Mouse (Mus musculus) thymus, adult 18-20 months (tissue): ENCODE data around the gene Tbr1.

Experiments
- DNase-seq, 2 experiments: peaks; one replicate each; pipeline ENCODE4 v3.0.0; 2022; ENCODE audit warnings: mixed read lengths in 2 of 2

The Tbr1 gene

DNA sequence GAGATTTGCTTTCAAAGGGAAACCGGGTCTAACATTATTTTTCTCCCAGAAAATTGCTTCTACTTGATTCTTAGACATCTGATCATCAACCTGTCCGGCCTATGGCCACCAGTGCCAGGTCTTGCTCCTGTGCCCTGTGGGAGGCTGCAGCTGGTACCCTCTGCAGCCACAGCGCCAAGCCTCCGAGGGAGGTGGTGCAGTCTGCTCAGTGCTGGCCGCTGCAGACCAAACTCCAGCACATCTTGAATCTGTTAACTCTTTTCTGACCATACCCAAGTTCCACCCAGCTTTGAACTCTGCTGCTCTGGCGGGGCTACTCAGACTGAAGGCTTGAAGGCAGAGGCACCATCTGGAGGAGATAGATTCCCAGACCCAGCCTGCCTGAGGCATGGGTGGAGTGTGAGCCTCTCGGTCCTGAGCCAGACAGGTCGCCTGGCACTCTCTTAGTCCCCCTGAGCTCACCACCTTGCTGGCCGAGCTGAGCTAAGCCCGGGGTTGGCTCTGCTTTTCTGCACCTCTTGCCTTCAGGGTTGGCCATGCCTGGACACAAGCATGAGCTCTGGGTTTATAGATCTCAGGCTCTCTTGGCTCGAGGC, at the start of gene Tbr1:
TSS of gene Tbr1 (plus strand) at position 275 of the 596 bp plus-strand sequence.
- DNase-seq: no peak

DNA sequence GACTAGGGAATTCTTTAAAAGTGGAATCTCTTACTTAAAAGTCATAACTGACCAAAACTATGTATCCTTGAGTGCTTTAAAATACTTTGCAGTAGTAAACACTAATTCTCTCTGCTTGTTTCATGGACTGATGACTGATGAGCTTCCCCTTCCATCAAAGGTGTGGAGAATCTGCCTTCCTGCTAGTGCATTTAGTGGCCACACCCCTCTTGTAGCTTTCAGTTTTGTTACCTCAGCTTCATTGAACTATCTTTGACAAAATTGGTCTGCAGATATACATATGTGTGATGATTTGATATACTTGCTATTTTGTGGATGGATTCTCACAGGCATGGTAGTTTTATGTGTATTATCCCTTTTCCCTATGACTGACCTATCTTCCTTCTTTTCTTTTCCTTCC, 47.7 kb upstream of the Tbr1 start:
- DNase-seq: no peak

DNA sequence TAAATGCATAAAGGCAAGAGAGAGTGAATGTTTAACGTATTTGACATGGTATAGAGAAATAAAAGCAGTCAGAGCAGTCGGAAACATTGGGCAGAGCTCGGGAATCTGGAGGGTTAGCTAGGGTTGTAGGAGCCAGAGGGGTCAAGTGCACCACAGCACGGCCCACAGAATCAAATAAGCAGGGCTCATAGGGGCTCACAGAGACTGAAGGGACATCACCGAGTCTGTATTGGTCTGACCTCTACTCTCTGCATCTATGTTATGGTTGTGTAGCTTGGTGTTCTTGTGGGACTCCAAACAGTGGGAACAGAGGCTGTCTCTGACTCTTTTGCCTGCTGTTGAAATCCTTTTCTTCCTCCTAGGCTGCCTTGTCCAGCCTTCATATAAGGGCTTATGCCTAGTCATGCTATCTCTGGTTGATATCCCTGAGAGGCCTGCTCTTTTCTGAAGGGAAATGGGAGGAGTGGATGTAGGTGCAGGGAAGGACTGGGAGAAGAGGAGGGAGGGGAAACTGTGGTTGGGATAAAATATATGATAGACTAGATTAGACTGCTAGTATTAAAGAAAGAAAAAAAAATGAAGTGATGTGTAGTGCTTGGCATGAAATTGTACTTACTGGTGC, 43.4 kb upstream of the Tbr1 start:
- DNase-seq: no peak

DNA sequence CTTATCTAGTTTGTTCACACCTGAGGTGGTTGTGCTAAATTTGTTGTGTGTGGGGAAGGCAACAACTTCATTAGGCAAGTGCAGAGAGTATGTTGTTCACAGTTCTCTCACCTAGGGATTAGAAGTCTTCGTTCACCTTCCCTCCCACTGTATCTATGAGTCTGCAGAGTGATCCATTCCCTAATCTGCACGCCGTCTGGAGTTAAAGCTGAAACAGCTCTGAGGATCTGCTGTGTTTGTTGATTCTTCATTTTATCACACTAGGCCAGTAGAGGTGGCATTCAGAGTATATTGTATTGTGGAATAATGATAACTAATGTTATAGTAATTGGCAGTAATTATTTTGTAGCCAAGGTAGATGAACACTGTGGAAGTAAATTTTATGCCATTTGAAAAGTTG, 42.7 kb upstream of the Tbr1 start:
- no peak for DNase-seq

DNA sequence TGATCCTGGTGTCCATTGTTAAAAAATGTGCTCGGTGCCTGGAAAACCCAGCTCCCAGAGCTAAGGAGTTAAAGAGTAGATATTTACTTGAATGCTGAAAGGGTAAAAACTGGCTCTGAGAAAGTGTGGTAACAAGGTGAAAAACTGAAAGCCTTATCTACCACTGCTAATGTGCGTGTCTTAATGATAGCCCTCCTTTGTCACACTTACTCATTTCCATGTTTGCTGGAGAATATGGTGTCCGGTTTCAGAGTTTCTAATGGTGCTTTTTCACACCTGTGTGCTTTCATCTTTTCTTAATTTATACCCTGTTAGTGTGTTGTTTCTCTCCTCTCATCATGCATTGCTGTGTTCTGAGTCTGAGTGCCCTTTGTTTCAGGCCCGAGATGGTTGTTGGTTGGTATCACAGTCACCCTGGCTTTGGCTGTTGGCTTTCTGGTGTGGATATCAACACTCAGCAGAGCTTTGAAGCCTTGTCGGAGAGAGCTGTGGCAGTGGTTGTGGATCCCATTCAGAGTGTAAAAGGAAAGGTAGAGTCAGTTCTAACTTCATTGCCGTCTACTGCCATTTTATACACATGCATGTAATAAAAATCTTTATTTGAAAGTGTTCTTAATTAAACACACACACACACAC, 38.1 kb upstream of the Tbr1 start:
- no peak for DNase-seq

DNA sequence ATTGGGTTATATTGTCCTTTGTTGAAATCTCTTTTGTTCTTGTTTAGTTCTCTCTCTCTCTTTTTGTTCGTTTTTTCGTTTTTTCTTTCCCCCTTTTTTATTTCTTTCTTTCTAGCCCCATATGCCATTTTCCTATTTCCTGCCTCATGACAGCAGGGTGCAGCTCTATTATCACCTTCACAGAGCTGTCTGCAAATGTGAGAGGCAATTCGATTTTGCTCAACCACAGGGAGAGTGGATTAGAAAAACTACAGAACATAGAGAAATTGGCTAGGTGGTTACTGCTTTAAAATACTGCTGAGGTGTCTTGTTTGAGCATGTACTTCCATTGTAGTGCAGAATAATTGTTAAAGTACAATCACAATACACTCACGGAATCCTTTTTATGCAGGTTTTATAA, 37.2 kb upstream of the Tbr1 start:
- no peak for DNase-seq

DNA sequence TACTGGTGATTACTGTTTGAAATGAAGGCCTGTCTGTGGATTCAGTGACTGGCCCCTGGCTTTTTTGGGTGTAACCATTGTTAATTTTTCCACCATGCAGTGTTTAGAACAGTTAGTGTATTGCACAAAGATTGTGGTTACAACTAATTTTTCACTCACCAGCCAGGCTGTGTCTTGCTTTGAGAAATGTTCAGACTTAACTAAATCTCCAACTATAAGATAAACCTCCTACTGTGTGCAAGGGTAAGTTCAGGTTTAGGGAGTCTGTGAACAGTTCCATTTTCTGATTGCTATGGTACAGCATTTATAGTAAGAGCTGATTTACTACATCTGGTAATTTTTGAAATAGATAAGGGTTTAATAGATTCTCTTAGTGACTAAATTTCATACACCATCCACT, 21.9 kb upstream of the Tbr1 start:
- no peak for DNase-seq

DNA sequence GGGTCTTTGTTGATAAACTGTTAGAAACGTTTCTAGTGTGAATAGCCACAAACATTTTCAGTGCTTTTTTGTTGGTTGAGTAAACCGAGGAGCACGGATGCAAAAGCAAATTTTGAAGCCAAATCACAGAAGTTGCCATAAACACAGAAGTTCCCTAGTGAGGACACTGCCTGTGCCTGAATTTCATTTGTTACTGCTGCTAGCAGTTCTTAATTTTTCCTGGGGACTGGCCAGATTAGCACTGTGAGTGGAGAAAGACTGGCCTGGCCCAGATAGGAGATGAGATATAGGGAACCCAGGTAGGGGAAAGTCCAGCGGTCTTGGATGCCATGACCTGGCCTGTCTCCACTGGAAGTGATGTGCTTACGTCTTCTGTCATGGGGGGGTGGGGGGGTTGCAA, 7.8 kb upstream of the Tbr1 start:
- DNase-seq: no peak

DNA sequence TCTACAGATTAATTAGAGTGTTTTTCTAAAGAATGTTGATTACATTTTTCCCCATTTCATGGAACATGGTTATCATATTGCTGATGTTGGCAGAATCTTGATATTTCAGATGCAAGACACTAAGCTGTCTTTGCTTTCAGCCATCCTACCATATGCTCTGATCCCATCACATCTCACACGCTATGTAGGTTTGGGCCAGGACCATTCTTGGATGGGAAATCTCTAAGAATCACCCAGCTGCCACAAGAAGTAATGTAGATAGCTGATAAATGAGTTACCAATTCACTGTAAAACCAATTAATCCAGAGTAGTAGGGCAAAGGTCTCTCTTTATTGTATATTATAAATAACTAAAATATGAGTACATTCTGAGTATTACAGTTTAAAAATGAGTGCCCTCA, 4.7 kb upstream of the Tbr1 start:
- no peak for DNase-seq

DNA sequence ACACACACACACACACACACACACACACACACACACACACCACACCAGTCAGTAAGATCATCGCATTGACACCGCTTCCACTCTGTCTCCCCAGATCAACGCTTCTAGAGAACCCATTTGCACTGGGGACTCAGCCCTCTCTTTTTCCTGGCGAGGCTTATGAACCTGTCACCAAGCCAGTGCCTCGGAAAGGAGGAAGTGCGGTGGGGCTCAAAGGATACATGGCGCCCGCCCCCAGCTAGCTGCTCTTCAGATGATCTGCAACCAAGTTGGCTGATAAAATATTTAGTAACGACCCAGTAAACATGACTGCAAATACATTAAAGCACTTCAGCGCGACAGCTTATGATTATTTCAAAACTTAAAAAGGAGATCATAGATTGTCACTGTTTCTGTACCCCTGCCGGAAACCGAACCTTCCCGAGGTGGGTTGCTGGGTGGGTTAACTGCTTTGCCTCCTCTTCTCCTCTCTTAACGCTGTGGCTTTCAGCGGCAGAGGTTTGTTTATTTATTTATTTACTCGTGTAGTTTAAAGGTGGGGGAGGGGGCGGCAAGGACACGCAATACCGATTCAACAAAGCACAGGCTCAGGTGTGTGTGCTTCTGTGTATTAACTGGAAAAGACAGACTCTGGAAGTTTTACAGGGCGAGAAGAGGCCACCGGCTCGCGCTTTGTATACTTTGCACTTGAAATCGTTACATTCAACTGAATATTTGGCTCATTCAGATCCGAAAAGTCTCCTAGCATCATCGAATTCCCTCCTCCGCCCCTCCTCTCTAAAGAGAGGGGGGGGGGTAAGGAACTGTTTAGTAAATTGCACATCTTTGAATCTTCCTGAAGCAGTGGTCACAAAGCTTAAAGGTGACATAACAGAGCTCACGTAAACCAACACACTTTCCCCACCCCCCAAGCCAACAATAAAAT, 975 bp downstream of the Tbr1 start:
- DNase-seq: no peak

DNA sequence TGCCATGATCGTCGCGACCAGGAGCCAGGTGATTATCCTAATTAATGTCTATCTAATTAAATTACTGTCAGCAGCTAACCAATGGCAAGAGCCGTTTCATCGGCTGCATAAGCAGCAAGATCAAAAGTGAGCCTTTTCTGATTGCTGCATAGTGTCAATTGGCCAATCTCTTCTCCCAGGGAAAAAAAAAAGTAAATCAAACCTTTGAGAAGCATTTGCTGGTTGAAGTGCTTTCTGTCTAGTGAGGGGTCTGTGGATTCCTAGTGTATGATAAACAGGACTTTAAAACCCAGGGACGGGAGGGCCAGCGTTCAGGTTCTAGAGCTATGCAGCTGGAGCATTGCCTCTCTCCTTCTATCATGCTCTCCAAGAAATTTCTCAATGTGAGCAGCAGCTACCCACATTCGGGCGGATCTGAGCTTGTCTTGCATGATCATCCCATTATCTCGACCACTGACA, 1.7 kb downstream of the Tbr1 start:
- DNase-seq: no peak

DNA sequence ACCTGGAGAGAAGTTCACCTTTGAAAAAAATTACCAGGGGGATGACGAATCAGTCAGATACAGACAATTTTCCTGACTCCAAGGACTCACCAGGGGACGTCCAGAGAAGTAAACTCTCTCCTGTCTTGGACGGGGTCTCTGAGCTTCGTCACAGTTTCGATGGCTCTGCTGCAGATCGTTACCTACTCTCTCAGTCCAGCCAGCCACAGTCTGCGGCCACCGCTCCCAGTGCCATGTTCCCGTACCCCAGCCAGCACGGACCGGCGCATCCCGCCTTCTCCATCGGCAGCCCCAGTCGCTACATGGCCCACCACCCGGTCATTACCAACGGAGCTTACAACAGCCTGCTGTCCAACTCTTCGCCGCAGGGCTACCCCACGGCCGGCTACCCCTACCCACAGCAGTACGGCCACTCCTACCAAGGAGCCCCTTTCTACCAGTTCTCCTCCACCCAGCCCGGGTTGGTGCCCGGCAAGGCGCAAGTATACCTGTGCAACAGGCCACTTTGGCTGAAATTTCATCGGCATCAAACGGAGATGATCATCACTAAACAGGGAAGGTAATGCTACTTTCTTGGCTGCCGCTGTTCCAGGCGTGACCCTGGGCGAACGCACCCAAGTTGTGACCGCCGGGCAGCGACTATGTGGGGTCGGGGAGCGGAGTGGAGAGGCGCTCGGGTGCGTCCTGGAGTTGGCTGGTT, 2.3 kb downstream of the Tbr1 start:
- no peak for DNase-seq

DNA sequence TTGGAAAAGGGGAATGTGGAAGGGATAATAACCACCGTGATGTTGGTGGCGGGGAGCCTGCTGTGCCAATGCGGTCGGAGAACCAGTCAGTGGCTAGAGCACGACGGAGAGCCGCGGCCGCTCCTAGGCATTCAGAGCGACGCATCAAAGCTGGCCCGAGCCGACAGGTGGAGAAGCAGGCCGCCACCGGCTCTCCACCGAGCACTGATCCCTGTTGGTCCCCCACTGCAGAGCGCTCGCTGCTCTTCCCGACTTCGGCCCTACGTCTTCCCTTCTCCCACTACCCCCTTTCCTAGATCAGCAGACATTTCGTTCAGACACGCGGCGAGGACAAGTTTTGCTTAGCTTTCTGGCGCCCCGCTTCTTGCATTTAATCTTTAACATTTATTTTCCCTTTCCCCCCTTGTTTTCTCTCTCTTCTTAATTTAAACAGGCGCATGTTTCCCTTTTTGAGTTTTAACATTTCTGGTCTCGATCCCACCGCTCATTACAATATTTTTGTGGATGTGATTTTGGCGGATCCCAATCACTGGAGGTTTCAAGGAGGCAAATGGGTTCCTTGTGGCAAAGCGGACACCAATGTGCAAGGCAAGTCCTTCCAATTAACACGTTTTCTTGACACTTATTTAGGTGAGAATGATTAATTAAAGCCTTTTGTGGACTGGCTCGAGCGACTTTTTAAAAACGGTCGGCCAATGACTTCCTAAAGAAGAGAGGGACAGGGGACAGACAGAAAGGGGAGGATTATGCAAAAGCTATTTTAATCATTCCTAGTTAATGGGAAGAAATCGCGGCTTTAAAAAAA, 3.0 kb downstream of the Tbr1 start:
- DNase-seq: no peak

DNA sequence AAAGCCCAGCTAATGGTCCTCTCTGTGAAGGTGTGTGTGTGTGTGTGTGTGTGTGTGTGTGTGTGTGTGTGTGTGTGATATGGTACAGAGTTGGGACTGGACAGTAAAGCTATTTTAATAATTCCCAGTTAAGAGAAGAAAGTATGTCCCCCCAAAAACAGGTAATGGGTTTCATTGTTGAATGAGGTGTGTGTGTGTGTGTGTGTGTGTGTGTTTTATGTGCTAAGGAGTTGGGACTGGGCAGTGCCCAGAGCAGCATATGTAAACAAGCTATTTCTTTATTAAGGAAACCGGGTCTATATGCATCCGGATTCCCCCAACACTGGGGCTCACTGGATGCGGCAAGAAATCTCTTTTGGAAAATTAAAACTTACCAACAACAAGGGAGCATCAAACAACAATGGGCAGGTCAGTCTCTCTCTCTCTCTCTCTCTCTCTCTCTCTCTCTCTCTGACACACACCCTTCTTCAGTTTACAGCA, 3.7 kb downstream of the Tbr1 start:
- no peak for DNase-seq

DNA sequence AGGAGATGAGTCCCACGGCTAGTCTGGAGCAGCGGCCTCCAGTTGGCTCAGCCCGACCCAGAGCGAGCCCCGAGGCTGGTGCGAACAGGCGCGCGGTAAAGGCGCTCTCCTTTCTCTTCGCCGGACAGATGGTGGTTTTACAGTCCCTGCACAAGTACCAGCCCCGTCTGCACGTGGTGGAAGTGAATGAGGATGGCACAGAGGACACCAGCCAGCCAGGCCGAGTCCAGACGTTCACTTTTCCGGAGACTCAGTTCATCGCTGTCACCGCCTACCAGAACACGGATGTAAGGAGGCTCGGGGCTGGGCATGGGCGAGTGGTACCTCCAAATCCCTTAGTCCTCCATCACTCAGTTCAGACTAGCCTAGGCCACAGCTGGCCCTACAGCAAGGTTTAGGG, 4.4 kb downstream of the Tbr1 start:
- no peak for DNase-seq

DNA sequence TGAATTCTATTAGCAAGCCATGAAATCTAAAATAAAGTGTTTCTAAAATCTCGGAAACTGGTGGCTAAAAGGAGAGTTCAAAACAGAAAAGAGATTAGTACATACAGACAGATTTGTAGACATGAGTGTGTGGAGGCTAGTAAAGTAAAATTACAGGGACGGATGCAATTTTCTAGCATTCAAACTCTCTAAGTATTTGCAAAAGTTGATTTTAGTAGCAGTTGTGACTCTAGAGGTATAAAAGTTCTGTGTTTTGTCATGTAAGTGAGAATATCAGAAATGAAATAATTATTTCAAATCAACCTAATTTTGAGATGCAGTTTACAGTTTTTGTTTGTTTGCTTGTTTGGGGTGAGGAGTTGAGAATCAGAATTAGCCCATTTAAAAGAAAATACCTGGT, 5.1 kb downstream of the Tbr1 start:
- no peak for DNase-seq

DNA sequence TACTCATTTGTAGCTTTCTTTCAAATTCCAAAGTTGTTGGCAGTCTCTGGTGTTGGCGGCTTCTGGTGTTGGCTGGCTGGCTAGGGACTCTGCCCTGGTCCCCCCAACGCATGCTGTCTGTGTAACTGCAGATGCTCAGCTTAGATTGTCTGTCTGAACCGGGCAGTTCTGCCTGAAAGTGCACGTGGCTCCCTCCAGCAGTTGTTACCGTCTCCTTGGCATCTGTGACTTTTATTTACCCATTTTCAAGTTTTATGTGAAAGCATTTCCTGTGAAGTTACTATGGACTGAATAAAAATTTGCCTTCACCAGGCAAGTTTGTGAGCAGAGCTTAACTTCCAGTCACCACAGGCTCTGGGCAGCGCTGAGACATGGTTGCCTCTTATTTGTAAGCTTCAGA, 6.0 kb downstream of the Tbr1 start:
- DNase-seq: no peak

DNA sequence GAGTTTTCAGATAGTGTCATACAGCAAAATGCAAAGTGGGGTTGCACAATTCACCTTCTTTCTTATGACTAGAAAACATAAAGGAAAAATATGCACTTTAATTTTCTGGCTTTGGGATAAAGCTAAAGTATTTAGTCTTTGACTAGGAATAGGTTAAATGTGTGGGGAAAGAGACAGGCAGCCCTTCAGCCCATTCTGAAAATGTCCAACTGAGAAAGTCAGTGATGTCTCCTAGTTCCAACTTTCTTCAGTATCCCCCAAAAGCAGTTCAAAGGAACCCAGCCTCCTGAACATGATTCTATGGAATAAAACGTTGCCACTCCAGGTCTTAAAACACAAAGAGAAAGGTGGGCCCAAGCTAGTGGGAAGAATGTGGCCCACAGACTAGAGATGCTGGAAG, 6.7 kb downstream of the Tbr1 start:
- no peak for DNase-seq

DNA sequence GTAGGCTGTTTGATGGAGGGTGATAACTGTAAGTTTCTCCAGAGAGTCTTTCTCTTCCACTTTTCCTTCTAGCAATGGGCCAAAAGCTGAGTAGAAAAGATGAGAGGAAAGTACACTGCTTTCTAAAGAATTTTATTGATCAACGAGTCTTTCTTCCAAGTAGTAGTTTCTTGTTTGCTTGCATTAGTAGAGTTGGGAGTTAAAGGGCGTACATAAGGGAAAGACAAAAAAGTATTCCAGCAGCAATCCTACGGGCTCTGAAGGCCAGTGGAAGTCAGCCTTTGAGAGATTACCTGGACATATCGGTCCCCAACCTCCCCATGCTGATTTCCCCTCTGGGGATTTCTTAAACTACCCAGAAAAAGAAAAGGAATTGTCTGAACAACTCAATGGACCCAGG, 8.0 kb downstream of the Tbr1 start:
- no peak for DNase-seq

DNA sequence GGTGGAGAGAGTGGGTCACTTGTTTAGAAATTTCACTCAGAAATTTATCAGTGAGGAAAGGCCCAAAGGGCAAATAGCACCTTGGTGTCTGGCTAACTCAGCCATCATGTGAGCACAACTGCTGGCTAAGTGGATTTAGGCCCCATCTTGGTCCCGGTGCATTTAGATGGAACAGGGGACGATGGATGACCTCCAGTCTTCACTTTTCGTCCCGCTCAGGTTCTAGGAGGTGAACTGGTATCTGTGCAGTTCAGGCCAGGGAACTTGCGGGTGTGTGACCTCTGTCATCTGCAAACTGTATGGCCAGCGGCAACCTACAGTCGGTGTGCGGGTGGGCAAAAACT, 8.4 kb downstream of the Tbr1 start:
- DNase-seq: no peak

DNA sequence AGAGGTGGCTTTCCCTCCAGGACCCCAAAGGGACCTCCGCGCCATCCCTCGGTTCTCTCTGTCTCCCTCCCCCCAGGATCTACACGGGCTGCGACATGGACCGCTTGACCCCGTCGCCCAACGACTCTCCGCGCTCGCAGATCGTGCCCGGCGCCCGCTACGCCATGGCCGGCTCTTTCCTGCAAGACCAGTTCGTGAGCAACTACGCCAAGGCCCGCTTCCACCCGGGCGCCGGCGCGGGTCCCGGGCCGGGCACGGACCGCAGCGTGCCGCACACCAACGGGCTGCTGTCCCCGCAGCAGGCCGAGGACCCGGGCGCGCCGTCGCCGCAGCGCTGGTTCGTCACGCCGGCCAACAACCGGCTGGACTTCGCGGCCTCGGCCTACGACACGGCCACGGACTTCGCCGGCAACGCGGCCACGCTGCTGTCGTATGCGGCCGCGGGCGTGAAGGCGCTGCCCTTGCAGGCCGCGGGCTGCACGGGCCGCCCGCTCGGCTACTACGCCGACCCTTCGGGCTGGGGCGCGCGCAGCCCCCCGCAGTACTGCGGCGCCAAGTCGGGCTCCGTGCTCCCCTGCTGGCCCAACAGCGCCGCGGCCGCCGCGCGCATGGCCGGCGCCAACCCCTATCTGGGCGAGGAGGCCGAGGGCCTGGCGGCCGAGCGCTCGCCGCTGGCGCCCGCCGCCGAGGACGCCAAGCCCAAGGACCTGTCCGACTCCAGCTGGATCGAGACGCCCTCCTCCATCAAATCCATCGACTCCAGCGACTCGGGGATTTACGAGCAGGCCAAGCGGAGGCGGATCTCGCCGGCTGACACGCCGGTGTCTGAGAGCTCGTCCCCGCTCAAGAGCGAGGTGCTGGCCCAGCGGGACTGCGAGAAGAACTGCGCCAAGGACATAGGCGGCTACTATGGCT, 9.0 kb downstream of the Tbr1 start:
- no peak for DNase-seq
